Mouse (Mus musculus): ENCODE measurements around the gene Cyct.

DNA sequence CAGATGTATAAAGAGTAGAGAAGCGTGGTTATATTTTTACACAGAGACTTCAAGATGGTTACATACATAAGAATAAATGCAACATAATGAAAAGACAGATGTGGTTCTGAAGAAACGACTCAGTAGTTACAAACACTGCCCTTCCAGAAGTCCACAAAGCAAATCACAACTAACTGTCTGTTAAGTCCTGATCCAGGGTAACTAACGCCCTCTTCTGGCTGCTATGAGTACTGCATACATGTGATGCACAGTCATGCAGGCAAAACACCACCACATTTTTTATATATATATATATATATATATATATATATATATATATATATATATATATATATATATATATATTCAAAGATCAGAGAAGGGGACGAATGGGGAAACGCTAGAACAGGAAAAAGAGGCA is 25.7 kb downstream of the Cyct start:
- TF ChIP-seq POLR2A (IDR thresholded peaks at IDR 0.05; ENCODE audit: low read depth, low read length) (no peak), CTCF (conservative IDR thresholded peaks at IDR 0.05; ENCODE audit: insufficient read depth, insufficient read length, low read depth, low read length) (no peak)
